Mouse (Mus musculus) kidney, embryonic 14.5 days (tissue): ENCODE results near the gene Aym1. TPM values are rescaled to one million over a fixed set of nuclear protein-coding genes. Genes with fewer than 3 reads are reported as not detected.
"Not testable (repeated sequence)": the region's sequence is repeated elsewhere in the genome, so short reads cannot be mapped to it uniquely, and the experiment has no call there.

ENCODE experiments used
- ATAC-seq: fragments of 200-750 bp; cut with Nextera tagmentation; 2 replicates; pipeline ENCODE4 v1.8.0; 2017; ENCODE audit warnings: moderate number of reproducible peaks, mild to moderate bottlenecking, moderate TSS enrichment, moderate library complexity; ENCODE audit not compliant: low FRiP score, low TSS enrichment
- H3K27ac ChIP-seq: fragments of 300-500 bp; sonication (generic); 2 replicates; pipeline ENCODE4 v1.5.1; 2014; ENCODE audit warnings: low read depth, mild to moderate bottlenecking, low read length, moderate library complexity, mixed read lengths
- H3K27me3 ChIP-seq: fragments of 300-500 bp; sonication (generic); 2 replicates; pipeline ENCODE4 v1.6.1; 2014; ENCODE audit warnings: mild to moderate bottlenecking, low read length; ENCODE audit not compliant: control insufficient read depth, insufficient read depth
- H3K36me3 ChIP-seq: fragments of 300-500 bp; sonication (generic); 2 replicates; pipeline ENCODE4 v1.6.1; 2014; ENCODE audit warnings: low read length, mixed read lengths; ENCODE audit not compliant: control insufficient read depth, insufficient read depth
- H3K4me1 ChIP-seq: fragments of 300-500 bp; sonication (generic); 2 replicates; pipeline ENCODE4 v1.6.1; 2014; ENCODE audit warnings: low read length, mixed read lengths; ENCODE audit not compliant: control insufficient read depth, insufficient read depth
- H3K4me2 ChIP-seq: fragments of 300-500 bp; sonication (generic); replicated peaks from 2 replicates; pipeline ENCODE4 v1.6.1; 2014; ENCODE audit warnings: low read depth, mild to moderate bottlenecking, low read length
- H3K4me3 ChIP-seq: fragments of 300-500 bp; sonication (generic); 2 replicates; pipeline ENCODE4 v1.5.1; 2014; ENCODE audit warnings: mild to moderate bottlenecking, low read length
- H3K9ac ChIP-seq: fragments of 300-500 bp; sonication (generic); 2 replicates; pipeline ENCODE4 v1.6.1; 2014; ENCODE audit warnings: low read depth, mild to moderate bottlenecking, low read length, moderate library complexity
- H3K9me3 ChIP-seq: fragments of 300-500 bp; sonication (generic); 2 replicates; pipeline ENCODE4 v1.6.1; 2016; ENCODE audit warnings: low read length; ENCODE audit not compliant: control insufficient read depth
- whole genome bisulfite sequencing: fragments of 180-500 bp; shearing (Covaris S2); extraction: QIAGEN DNeasy Blood & Tissue Kit; methylation state at CpG from one replicate; pipeline ENCODE4 v1.1.7; 2014; 5-methylcytosine and 5-hydroxymethylcytosine counted together
- polyA plus RNA-seq: library from polyadenylated mRNA; unstranded; fragments of >200 nt; fragmentation: Nextera tagmentation; extraction: Ambion mirVana; gene quantifications from 2 replicates; pipeline ENCODE4 v1.2.1, GENCODE M21; 2014

Gene Aym1
- polyA plus RNA-seq, 1 experiment from 2014 or later = not detected

DNA sequence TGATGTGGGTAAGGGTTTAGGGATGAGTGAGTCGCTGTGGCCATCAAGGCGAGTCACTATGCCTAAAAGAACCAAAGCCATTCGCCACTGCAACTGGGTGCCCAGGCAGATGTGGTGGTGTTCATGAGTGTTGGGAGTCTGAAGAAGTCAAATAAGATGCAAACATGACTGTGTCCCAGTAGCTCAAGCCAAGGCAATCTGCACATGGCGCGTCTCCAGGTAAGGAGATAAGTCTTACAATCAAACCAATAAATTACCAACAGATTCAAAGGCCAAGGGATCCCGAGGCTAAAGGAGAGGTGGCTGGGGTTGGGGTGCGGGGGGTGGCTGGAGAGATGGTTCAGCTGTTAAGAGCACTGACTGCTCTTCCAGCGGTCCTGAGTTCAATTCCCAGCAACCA is 6.1 kb downstream of the Aym1 start:
- Histone ChIP-seq H3K27ac (no peak overlapping the region), H3K9me3 (no peaks in the 10 kb centered on the region), H3K27me3 (no peaks in the 10 kb centered on the region), H3K4me1 (peaks cover 9% of the 10 kb centered on the region; the same call in 1 of the 2 replicates), H3K4me2 (no peak overlapping the region), H3K9ac (no peak overlapping the region), H3K4me3 (no peak overlapping the region), H3K36me3 (no peaks in the 10 kb centered on the region)
- ATAC-seq = no peak
- WGBS = 85% methylated on average over 8 of the region's 8 CpGs

DNA sequence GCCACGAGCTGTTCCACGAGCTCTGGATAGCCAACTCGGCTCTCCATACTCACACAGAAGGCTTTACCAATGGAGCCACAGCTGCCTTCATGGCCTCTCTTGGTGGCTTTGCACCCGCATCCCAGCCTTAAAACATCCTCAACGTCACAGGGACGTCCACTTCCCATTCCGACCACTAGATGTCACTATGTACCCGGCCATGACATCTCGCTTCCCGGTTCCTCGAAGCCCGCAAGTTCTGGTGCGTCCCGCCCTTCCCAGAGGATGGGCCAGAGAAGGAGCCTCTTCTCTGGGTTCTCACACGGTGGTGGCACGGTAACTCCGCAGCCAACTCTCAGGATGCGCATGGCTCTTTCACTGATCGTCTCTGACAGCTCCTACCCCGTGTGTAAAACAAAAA is 8.8 kb downstream of the Aym1 start:
- Histone ChIP-seq H3K4me1 (no peaks in the 10 kb centered on the region), H3K27me3 (no peaks in the 10 kb centered on the region), H3K4me2 (no peak overlapping the region), H3K36me3 (no peaks in the 10 kb centered on the region), H3K9me3 (no peaks in the 10 kb centered on the region), H3K9ac (no peak overlapping the region), H3K27ac (no peak overlapping the region), H3K4me3 (no peak overlapping the region)
- peak; percentile 66; the same call in 1 of the 2 replicates for ATAC-seq
- WGBS = 5% methylated on average over 20 of the region's 20 CpGs

DNA sequence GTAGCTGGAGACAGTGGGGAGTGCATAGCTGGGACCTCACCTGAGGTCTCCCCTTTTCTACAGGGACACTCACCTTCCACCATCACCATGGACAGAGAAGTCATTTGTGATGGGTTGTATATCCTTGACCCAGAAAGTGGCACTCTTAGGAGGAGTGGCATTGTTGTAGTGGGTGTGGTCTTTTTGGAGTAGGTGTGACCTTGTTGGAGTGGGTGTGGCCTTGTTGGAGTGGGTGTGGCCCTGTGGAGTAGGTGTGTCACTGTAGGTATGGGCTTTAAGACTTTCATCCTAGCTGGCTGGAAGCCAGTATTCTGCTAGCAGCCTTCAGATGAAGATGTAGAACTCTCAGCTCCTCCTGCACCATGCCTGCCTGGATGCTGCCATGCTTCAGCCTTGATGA is 10.6 kb downstream of the Aym1 start:
- not testable (repeated sequence) for H3K9ac ChIP-seq, ATAC-seq, H3K36me3 ChIP-seq, H3K27me3 ChIP-seq, H3K4me2 ChIP-seq, H3K4me3 ChIP-seq, H3K27ac ChIP-seq, H3K9me3 ChIP-seq, H3K4me1 ChIP-seq

DNA sequence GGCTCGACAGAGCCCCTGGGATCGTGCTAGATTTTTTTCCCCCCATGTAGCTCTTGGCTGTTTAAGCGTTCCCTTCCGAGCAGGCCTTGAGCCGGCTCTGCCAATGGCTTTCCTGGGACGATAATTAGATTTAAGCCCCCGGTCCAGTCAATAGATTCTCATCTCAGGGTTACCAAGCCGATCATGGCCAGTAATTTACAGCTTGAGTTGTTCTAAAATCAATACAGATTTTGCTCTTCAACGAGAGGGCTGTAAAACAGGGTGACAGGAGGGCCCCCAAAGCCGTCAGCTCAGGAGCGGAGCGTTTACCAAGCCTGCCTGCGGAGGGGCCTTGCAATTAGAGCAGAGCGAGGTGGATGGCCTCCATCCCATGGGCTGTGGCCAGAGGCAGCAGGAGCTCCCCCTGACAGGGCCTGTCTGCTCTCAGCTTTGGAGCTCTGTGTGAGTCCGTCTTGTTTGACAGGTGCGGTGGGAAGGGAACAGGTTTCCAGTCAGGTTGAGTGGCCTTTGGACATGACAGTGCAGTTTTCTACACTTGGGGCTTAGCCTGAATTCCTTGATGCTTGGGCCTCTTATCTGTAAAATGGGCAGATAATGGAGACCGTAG is 12.3 kb downstream of the Aym1 start:
- Histone ChIP-seq H3K27me3 (no peaks in the 10 kb centered on the region), H3K4me1 (peaks cover 5% of the 10 kb centered on the region), H3K36me3 (no peaks in the 10 kb centered on the region), H3K4me3 (no peak overlapping the region), H3K9me3 (no peaks in the 10 kb centered on the region), H3K9ac (no peak overlapping the region), H3K27ac (no peak overlapping the region), H3K4me2 (no peak overlapping the region)
- ATAC-seq = no peak
- 73% methylated on average over 17 of the region's 17 CpGs for WGBS

DNA sequence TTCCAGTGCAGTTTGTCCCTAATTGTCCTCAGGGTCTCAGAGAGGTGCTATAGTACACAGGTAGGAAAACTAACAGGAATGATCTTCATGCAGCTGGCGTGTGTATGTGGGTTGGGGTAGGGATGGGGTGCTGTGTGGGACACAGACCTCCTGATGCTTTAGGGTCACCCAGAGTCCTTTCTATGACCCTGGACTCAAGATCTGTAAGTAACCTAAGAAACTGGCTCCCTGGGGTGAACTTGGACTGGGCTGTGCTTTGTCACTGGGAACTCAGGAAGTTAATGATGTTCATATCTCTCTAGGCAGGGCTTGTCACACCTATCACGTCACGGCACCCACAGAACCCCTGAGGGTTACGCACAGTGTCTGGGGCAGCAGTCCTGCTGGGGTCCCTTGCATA is 15.4 kb downstream of the Aym1 start:
- no peak overlapping the region for H3K4me2 ChIP-seq
- ATAC-seq = no peak
- H3K27me3 ChIP-seq = no peaks in the 10 kb centered on the region
- no peaks in the 10 kb centered on the region for H3K36me3 ChIP-seq
- H3K4me1 ChIP-seq = peaks cover 5% of the 10 kb centered on the region
- H3K9ac ChIP-seq = no peak overlapping the region
- no peak overlapping the region for H3K4me3 ChIP-seq
- 68% methylated on average over 4 of the region's 4 CpGs for WGBS
- no peaks in the 10 kb centered on the region for H3K9me3 ChIP-seq
- no peak overlapping the region for H3K27ac ChIP-seq

DNA sequence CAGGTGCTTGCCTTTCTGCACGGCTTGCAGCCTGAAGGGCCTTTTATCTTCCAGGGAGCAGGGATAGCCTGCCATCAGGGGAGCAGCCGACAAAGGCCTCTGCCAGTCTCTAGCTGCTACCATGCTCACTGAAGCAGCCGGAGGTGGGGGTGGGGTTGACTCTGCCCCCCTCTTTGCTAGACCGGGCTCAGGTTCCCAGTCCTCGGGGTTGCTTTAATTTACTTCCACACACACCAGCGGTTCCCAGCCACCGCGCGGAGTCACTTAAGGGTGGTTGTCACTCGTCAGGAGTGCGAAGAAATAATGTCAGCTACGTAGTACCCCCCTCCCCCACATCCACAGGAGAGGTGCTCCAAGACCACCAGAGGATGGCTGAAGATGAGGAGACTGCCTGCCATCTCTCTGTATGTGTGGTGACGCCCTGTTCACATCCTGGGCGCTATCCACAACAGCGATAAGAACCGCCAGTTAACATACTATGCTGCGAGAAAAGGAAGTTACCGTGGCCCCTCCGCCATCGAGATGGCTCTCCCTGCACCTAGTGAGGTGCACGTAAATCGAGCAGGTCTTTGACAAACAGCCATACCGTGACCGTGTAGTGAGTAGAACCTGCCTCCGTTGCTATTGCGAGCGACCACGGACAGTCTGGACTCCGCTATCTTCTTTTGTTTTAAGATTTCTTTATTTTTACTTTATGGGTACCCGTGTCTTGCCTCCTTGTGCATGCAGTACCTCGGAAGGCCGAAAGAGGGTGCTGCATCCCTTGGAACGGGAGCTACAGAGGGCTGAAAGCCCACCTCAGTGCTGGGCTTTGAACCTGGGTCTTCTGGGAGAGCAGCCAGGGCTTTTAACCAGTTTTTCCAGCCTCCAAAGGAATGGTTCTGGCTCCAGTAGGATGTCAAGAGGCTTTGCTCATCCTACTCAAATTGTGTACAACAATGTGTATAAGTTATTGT is 16.2 kb downstream of the Aym1 start:
- no peaks in the 10 kb centered on the region for H3K9me3 ChIP-seq
- H3K4me1 ChIP-seq = peaks cover 5% of the 10 kb centered on the region
- peak overlapping the region; percentile 58 for H3K4me2 ChIP-seq
- no peaks in the 10 kb centered on the region for H3K27me3 ChIP-seq
- no peak overlapping the region for H3K27ac ChIP-seq
- peak overlapping the region; percentile 18; the same call in 1 of the 2 replicates for H3K9ac ChIP-seq
- H3K4me3 ChIP-seq = peak overlapping the region; percentile 30
- no peaks in the 10 kb centered on the region for H3K36me3 ChIP-seq
- peak; percentile 48 for ATAC-seq
- 3% methylated on average over 33 of the region's 33 CpGs for WGBS

DNA sequence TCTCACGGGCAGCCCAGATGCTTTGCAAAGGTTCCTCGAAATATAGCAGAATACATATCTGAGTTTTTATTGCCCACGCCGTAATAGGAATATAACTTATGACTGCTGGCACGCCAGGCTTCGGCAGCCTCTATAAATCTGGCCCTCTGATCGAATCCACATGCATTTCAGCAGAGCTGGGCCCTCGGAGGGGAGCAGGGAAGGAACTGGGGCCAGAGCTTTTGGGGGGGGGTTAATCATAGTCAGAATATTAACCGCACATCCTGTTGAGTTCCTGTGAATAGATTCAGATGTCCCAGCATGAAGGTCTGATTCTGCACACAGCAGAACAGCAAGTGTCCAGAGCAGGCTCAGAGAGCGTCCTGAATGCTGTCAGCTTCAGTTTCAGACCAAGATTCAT is 17.2 kb downstream of the Aym1 start:
- no peak for ATAC-seq
- WGBS = 57% methylated on average over 10 of the region's 10 CpGs
- no peak overlapping the region for H3K4me3 ChIP-seq
- H3K4me1 ChIP-seq = peaks cover 5% of the 10 kb centered on the region
- no peaks in the 10 kb centered on the region for H3K9me3 ChIP-seq
- H3K27ac ChIP-seq = no peak overlapping the region
- no peak overlapping the region for H3K4me2 ChIP-seq
- no peaks in the 10 kb centered on the region for H3K27me3 ChIP-seq
- H3K9ac ChIP-seq = no peak overlapping the region
- no peaks in the 10 kb centered on the region for H3K36me3 ChIP-seq

DNA sequence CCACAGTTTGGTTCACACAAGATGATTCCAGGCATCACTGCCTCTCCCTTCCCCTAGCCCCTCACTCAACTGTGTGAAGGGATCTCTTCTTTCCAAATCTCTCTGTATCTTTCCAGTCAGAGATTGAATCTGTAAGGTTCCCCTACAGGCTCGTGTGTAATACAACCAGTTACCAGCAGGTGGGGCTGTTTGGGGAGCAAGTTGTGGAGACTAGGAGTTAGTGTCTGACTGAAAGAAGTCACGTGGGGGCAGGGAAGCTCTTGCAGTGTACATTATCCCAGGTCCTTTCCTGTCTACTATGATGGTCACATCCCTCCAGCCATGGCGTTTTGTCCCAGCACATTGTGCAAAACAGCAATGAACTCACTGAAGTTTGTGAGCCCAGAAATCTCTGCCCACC is 18.7 kb downstream of the Aym1 start:
- H3K4me3 ChIP-seq = no peak overlapping the region
- H3K4me2 ChIP-seq = no peak overlapping the region
- no peaks in the 10 kb centered on the region for H3K9me3 ChIP-seq
- H3K36me3 ChIP-seq = no peaks in the 10 kb centered on the region
- ATAC-seq = no peak
- peaks cover 5% of the 10 kb centered on the region for H3K4me1 ChIP-seq
- 30% methylated on average over 3 of the region's 3 CpGs for WGBS
- H3K27me3 ChIP-seq = no peaks in the 10 kb centered on the region
- no peak overlapping the region for H3K9ac ChIP-seq
- H3K27ac ChIP-seq = no peak overlapping the region

DNA sequence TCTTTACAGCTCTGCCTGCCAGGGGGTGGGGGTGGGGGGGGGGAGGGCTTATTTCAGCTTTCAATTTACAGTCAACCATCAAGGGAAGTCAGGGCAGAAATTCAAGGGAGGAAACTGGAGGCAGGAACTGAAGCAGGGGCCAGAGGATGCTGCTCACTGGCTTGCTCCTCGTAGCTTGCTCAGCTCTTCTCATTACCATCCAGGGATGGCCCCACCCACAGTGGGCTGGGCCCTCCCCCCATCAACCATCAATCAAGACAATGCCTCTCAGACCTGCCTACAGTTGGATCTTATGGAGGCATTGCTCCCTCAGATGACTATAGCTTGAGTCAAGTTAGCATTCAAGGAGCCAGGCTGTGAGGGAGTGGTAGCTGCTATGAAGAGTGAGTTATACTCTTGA is 19.2 kb downstream of the Aym1 start:
- 83% methylated on average over 1 of the region's 1 CpGs for WGBS
- no peak overlapping the region for H3K4me3 ChIP-seq
- no peak overlapping the region for H3K9ac ChIP-seq
- no peak overlapping the region for H3K4me2 ChIP-seq
- ATAC-seq = no peak
- peaks cover 5% of the 10 kb centered on the region for H3K4me1 ChIP-seq
- H3K36me3 ChIP-seq = no peaks in the 10 kb centered on the region
- no peaks in the 10 kb centered on the region for H3K9me3 ChIP-seq
- H3K27me3 ChIP-seq = no peaks in the 10 kb centered on the region
- no peak overlapping the region for H3K27ac ChIP-seq
